Mouse (Mus musculus): ENCODE data around the gene Lefty2. TPM values are rescaled to one million over a fixed set of nuclear protein-coding genes. Genes with fewer than 3 reads are reported as not detected.
A peak's percentile ranks its signal among the peaks of the same experiment; 100 is the strongest.
"Not testable (repeated sequence)": the region's sequence is repeated elsewhere in the genome, so short reads cannot be mapped to it uniquely, and the experiment has no call there.

Gene Lefty2
- total RNA-seq, 2 experiments from 2014 or later, result not detected

DNA sequence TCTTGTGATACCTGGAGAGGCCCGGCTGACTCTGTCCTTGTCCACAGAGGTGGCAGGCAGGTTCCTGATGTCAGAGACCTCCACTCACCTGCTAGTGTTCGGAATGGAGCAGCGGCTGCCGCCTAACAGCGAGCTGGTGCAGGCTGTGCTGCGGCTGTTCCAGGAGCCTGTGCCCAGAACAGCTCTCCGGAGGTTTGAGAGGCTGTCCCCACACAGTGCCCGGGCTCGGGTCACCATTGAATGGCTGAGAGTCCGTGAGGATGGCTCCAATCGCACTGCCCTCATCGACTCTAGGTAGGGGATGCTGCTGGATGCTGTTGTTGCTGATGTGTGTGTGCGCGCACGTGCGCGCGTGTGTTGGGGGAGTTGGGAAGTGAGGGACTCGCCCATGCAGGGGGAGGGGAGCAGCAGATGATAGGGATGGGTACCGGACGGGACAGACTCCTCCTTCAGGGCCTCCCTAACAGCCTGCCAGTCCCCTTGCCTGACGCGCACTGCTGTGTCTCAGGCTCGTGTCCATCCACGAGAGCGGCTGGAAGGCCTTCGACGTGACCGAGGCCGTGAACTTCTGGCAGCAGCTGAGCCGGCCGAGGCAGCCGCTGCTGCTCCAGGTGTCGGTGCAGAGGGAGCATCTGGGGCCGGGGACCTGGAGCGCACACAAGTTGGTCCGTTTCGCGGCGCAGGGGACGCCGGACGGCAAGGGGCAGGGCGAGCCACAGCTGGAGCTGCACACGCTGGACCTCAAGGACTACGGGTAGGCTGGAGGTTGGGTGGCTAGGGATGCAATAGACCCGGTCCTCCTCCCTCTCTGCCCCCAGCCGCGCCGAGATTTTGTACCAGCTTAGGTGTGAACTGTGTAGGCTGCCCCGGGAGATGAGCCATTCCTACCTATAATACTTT lies 1.4 kb downstream of the Lefty2 start:
- not testable (repeated sequence) for DNase-seq

DNA sequence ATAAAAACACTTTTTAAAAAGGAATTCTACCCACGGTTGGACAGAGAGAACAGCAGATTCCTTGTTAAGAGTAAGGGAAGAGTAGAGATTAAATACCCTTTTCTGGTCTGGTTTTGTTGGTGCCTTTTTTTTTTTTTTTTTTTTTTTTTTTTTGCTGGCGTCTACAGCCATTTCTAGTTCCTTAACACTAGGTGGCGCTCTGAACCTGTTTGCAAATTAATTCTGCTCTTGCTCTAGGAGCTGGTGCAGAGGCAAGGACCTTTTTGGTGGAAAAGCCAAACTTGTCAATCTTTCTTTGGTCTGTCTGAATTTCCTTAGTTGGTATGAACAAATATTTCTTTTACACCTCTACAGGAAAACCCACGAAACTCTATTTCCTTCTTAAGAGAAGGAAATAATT lies 8.2 kb downstream of the Lefty2 start:
- no peak for DNase-seq

DNA sequence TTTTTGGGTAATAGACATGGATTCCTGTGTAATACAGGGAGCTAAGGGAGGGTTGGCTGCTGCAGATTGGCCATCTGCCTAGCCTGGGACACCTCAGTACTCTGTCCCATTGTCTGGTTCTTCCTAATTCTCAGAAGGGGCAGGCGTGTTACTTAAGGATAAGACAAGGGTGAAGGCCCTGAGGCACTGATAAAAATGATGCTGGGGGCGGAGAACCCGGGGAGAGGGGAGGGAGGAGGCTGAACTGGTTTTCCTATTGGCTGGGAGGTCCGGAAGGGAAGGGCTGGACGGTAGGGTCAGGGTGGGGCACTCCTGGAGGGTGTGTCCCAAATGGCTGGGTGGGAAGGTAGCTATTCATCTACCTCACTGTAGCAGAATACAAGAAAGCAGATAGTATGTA lies 10.0 kb downstream of the Lefty2 start:
- no peak for DNase-seq

DNA sequence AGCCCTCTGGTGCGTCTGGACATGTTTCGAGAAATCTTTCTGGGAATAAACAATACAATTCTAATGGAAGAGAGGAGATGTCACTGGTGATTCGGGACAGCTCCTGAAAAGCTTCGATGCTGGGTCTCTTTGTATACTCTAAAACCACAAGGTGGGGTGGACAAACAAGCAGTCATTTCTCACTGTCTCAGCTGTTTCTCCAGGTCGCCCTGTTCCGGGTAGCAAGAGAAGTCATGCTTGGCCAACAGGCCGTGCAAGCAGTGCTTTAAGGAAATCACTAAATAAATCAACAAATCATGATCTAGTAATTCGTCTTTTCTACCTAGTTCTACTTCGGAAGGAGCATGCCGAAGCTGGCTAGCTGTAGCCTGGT lies 10.7 kb downstream of the Lefty2 start:
- no peak for DNase-seq

DNA sequence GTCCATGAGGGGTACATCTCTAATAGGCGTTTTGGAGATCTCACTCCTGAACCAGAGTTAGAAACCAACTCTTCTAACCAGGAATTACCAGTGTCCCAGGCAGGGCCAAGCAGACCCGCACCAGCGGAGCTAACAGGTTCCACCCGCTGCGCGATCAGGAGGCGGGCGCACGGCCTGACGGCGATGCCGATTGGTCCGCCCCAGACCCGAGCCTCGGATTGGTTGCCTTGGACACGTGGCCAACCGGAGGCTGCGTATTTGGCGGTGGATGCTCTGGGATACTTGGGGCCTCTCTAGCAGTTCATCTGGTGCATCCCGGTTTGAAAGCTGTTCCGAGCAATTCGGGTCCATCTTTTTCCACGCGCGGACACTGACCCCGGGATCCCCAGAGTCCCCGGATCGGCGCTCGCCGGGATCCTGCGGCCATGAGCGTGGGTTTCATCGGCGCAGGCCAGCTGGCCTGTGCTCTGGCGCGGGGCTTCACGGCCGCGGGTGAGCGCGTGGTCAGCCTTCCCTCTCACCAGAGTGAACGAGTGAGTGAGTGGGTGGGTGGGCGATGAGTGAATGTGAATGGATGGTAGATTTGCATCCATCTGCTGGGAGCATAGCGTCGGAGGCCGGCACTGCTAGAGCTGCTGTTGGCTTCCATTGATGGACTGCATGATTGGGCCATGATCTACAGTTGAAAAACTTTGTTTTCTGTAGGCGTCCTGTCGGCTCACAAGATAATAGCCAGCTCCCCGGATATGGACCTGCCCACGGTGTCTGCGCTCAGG lies 11.3 kb downstream of the Lefty2 start, which contains the start of gene Pycr2:
Gene Pycr2 (plus strand): TSS at position 255 of the 776 bp plus-strand sequence.
- peak; percentile 93 for DNase-seq

DNA sequence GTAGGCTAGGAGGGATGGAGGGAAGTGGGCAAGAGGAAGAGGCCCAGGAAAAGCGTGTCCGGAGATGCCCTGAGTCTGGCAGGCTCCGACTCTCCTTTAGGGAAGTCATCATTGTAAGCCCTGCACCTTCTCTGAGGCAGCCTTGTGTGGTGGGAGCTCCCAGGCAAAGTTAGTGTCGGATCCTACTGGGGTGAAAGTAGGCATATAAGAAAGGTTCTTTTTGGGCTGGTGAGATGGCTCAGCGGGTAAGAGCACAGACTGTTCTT lies 11.8 kb downstream of the Lefty2 start:
- DNase-seq, result no peak

DNA sequence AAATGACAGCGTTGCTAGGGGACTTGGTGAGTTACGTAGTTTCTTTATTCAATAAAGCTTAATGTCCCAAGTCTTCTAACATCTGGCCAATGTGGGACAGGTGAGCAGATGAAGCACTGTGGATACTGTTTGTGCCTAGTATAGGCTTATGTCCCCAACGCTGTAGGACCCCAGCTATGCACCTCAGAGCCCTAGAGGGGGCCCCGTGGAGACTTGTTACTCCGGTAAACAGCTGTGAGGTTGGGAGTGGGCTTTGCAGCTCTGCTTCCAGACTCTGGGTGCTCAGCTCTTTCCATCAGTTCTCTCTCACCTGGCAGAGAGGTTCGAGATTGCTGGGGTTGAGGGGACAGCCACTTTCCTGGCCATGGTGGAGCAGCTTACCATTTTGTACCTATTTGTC lies 12.4 kb downstream of the Lefty2 start:
- DNase-seq, result no peak

DNA sequence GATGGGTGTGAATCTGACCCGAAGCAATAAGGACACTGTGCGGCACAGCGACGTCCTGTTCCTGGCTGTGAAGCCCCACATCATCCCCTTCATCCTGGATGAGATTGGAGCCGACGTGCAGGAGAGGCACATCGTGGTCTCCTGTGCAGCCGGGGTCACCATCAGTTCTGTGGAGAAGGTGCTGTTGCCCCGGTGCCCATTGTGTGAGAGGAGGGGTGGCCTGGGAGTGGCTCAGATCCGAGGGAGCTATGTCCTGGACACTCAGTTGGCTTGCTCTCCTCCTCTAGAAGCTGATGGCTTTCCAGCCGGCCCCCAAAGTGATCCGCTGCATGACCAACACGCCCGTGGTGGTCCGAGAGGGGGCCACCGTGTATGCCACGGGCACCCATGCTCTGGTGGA lies 13.0 kb downstream of the Lefty2 start:
- no peak for DNase-seq

DNA sequence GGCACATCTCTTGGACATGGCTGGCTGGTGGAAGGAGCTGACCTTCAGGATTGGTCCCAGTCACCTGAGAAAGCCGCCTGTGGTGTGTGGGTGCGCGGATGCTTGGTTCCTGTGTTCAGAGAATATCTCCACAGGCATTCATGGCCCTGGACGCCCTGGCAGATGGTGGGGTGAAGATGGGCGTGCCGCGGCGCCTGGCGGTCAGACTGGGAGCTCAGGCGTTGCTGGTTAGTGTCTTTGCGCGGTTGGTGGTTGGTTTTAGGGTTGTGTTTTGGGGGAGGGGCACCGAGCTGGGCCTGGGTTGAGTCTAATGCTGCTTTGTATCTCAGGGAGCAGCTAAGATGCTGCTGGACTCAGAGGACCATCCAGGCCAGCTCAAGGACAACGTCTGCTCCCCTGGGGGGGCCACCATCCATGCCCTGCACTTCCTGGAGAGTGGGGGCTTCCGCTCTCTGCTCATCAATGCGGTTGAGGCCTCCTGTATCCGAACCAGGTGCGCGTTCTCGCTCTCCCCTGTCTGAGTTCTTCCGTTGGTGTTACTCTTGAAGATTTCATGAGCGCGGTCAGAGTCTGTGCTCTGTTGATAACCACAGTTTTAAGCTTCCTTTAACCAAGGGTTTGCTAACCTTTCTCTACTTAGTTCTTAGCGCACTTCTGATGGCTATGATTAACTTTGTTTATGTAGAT lies 13.7 kb downstream of the Lefty2 start:
- DNase-seq, result no peak

DNA sequence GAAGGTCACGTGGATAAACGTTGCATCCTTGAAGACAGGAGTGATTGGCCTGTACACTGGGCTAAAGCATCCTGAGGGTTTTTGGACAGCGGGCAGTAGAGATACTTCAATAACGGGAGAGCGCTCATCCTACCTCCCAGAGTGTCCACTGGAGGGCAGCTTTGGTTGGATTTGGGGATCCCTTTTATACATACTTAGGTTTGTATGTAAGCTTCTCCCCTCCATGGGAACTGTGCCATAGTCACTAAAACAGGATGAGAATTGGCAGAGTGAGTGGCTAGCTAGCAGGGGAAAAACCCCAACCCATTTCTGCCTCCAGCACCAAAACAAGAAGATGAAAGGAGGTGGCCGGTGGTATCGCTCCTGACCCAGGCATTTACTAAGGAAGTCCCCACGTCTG lies 18.2 kb downstream of the Lefty2 start:
- DNase-seq, result no peak

DNA sequence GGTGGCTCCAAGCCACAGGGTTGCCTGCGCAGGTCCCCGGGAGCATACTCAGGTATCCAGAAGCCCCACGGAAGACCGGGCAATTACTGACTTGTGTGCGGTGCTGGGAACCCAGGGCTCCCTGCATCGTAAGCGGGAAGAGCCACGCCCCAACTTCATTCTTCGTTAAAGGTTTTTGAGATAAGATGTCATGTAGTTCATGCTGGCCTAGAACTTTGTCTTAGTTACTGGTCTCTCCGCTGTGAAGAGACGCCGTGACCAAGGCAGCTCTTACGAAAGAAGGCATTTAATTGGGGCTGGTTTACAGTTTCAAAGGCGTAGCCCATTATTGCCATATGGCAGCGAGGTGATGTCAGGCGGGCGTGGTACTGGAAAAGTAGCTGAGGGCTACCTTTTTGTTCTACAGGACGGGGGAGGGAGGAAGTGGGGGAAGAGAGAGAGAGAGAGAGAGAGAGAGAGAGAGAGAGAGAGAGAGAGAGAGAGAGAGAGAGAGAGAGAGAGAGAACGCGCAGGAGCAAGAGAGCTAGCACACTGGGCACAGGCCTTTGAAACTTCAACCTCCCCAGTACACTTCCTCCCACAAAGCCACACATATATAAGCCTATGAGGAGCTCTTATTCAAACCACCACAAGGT lies 18.9 kb downstream of the Lefty2 start:
- DNase-seq, result no peak

DNA sequence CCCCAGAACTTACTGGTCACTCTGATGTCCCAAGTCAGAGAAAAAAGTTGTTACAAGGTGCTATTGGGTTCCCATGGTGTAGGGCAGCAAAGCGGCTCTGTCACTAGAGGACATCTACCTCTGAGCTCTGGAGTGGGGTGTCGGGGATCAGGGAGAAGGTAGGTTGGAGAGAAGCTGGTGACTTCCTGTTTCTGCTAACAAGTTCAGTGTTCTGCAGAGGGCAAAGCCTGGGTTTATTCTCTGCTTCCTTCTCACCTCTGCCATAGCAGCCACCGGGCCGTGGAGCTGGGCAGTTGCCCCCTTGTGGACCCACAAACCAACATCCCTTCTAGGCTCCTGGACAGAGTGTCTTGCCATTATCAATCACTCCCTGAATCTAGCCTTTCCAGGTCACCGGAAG lies 19.9 kb downstream of the Lefty2 start:
- DNase-seq, result no peak

DNA sequence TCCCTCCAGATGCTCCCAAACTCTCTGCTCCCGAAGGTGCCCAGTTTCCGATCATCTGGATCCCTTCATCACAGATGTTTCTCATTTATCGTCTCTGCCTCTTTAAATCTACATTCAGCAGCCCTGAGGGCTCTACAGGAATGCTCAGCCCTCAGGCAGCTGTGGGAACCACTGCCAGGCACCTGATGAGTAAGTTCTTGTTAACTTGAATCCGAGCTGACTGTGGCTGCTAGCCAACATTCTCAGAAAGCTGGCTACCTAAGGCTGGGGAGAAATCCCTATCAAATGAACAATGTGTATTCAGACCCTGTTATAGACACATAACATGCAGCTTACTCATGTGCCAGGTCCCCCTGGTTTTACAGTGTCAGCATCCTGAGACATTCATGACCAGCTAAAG lies 20.9 kb downstream of the Lefty2 start:
- no peak for DNase-seq

DNA sequence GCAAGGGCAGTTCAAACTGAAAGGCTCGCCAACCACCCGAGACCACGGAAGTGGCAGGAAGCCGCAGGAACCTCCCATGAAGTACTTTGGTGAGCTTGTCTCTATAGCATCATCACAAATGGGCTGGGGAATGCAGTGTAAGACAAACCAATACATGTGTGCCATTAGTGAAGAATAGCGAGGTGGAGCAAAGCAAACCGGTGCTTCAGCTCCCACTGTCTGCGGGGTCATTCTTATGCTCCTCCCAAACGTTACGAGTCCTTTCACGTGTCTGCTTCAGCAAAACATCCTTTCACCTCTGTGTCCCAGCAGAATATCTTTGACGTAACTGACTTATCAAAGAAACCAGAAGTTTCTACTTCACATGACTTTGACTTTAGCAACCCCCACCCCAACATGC lies 23.5 kb downstream of the Lefty2 start:
- DNase-seq, result no peak

DNA sequence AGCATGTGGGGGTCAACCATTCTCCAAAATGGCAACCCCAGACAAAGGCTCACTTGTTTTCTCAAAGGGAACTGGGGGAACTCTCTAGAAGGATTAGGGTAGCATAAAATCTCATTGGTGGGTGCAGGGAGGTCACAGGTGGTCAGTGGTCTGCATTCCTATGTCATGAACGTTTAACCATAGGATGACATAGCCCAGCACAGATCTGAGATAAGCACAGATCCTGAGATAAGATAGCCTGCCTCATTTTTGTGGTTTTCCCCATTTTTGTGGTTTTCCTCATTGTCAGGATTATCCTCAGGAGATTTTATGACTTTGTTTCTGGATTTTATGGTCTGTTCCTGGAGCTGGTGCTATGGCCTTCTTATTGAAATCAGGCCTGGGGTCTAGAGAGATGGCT lies 24.1 kb downstream of the Lefty2 start:
- DNase-seq, result no peak

DNA sequence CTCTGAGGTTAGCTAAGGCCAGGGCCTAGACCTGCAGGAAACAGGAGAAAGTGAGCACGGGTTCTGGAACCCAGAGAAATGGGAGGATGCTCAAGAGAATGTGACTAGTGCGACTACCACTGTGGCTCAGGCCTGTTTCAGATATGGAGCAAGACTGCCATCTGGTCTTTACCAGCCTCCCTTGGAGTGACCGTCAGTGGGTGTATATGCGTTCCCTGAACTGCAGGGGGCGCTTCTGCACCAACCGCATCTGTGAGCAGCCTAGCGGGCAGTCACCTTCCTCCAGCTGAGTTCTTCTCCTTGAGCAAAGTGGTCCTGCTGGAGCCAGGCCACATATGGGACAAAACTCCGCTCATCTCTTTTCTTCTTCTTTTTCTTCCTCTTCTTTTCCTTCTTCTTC lies 26.8 kb downstream of the Lefty2 start:
- DNase-seq, result no peak

DNA sequence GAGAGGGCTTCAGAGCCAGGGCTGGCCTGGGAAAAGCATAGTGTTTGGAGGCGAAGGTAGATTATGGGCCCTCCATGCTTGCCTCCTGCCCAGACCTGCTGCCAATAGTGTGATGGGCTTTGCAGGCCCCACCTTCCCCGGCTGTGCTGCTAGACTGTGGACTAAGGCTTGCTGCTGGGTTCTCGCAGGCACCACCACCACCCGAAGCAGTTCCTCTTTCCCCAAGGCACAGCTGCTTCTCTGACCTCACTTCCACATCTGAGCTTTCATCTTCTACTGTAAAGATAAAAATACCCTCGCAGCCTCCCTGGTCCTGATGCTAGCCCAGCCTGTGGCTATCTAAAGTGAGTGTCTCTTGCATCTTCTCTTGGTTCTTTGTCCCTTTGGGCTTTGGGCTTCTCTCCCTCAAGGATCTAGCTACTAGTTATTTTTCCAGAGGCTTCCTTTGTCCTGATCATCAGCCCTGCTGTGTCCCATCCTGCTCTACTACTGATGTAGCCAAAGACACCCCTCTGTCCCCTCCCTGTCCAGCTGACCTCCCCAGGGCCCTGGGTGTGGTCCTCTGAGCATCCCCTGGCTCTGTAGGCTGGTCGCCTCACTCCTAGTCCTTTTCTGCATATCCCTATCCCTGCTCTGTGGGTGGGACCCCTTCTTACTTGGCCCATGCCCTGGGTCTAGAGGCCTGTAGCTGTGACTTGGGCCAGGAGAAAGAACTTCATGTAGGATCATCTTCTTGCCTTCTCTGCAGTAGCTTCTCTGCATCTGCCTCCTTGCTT lies 29.6 kb downstream of the Lefty2 start:
- DNase-seq, result no peak

DNA sequence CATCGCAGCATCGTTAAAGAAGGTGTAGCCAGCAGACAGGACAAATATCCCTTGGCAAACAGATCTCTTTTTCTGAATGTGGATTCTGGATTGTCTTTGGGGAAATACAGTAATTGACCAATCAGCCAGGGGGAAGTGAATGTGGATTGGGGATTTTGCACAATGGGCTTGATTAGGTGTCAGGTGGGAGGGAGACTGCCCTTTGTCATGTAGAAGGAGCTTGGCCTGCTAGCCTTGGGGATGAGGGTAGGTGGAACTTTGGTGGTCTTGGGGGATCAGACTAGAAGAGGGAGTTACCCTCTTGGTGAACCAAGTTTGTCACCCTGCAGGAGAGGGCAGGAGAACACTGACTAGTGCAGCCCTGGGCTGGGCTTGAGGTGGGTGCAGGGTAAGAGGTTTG lies 31.8 kb downstream of the Lefty2 start:
- no peak for DNase-seq

DNA sequence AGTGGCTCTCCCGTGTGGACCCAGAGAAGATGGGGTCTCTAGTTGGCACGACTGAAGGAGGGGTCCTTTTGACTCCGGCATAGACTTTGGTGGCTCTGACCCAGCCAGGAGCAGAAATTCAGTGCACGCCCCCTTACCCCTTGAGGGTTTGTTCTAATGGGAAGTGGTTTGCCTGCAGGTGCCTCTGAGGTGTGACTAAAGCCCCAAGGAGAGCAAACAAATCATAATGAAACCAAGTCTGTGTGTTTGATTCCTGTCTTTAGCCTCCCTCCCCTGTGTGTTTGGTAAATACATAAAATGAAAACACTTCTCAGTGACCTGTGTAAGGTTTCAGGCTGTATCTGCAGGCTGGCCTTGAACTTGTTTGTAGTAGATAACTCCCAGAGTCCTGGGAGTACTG lies 33.4 kb downstream of the Lefty2 start:
- no peak for DNase-seq

DNA sequence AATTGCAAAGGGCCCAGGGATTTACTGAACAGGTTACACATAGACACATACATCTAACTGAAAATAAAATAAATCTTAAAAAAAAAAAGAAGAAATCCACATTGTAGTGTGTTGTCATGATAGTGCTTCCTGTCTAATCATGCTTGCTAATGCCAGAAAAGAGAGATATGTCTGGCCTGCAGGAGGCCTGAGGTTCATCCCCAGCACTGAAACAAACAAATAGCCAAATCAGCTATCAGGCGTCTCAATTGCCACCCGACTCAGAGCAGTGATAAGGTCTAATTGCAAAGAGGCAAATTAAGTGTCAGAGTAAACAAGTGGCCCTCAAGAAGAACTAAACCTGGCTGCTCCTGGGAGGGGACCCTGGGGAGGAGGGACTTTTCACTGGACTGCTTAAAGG lies 36.7 kb downstream of the Lefty2 start:
- no peak for DNase-seq

DNA sequence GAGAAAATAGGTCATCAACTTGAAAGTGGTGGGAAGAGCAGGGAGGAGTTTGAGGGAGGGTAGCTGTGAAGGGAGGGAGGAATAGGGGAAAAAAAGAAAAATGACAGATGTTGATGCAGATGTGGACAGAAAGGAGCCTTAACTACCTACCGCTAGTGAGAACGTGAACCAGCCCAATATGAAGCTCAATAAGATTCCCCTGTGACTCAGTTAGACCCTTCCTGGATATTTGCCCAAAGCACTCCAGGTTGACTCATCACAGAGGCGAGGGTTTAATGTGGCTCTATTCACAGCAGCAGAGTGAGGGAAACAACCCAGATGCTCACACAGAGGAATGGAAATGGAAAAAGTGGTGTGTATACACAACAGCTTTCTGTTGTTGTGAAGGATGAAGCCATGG lies 38.2 kb downstream of the Lefty2 start:
- no peak for DNase-seq

DNA sequence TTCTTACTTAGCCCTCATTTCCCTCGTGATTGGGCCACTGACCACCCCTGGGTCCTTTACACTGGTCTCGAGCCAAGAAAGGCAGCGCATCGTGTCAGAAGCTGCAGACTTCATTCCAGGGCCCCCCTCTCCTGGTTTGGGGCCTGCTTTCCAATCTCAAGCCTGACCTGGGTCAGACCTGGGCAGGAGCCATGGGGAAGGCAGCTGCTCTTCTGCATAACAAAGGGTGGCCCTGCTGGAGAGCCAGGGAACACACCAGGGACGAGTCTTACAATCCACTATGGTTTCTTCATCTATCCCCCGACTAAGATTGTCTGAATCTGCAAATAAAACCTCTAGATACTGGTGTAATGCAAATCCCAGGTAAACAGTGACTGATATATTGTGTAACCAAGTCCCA lies 40.8 kb downstream of the Lefty2 start:
- DNase-seq, result no peak

All from gastrocnemius, postnatal 10 days (tissue).